Mouse (Mus musculus) myocyte (in vitro differentiated cells): ENCODE measurements around the gene Ttc7.
A peak's percentile ranks its signal among the peaks of the same experiment; 100 is the strongest.

Experiments
- CEBPB ChIP-seq: IDR thresholded peaks from 2 replicates; pipeline ENCODE4 v1.6.1; 2011; ENCODE audit warnings: mild to moderate bottlenecking, moderate library complexity; ENCODE audit not compliant: poor library complexity, insufficient read depth, severe bottlenecking
- MAX ChIP-seq: IDR thresholded peaks from one replicate; pipeline ENCODE4 v1.6.1; 2011; ENCODE audit warnings: low read depth, mild to moderate bottlenecking, control low read depth
- MYOD1 ChIP-seq, 3 experiments: IDR thresholded peaks; one replicate each; pipeline ENCODE4 v1.6.1; 2011; ENCODE audit warnings: control low read depth in 2 of 3, low read depth in 2 of 3, mild to moderate bottlenecking in 2 of 3, moderate library complexity in 1 of 3; ENCODE audit not compliant: insufficient read length in 2 of 3, control insufficient read depth in 1 of 3
- MYOG ChIP-seq, 3 experiments: IDR thresholded peaks; one replicate each; pipeline ENCODE4 v1.6.1; 2011; ENCODE audit warnings: control low read depth in 2 of 3, low read depth in 2 of 3, mild to moderate bottlenecking in 2 of 3; ENCODE audit not compliant: insufficient read length in 2 of 3, control insufficient read depth in 1 of 3, insufficient read depth in 1 of 3
- POLR2A ChIP-seq: IDR thresholded peaks from one replicate; pipeline ENCODE4 v1.6.1; 2011; ENCODE audit warnings: low read depth, mild to moderate bottlenecking, control low read depth, moderate library complexity; ENCODE audit not compliant: insufficient read length
- REST ChIP-seq: IDR thresholded peaks from one replicate; pipeline ENCODE4 v1.6.1; 2011; ENCODE audit warnings: mild to moderate bottlenecking, control low read depth, moderate library complexity; ENCODE audit not compliant: insufficient read depth, insufficient read length
- SRF ChIP-seq: IDR thresholded peaks from one replicate; pipeline ENCODE4 v1.6.1; 2011; ENCODE audit warnings: low read depth; ENCODE audit not compliant: control insufficient read depth, insufficient read length
- TCF12 ChIP-seq: IDR thresholded peaks from one replicate; pipeline ENCODE4 v1.6.1; 2011; ENCODE audit warnings: mild to moderate bottlenecking, control low read depth; ENCODE audit not compliant: poor library complexity, insufficient read depth, severe bottlenecking
- TCF3 ChIP-seq: IDR thresholded peaks from one replicate; pipeline ENCODE4 v1.6.1; 2011; ENCODE audit warnings: low read depth, control low read depth; ENCODE audit not compliant: insufficient read length
- USF1 ChIP-seq: IDR thresholded peaks from one replicate; pipeline ENCODE4 v1.6.1; 2011; ENCODE audit warnings: low read depth, mild to moderate bottlenecking, control low read depth, moderate library complexity

DNA sequence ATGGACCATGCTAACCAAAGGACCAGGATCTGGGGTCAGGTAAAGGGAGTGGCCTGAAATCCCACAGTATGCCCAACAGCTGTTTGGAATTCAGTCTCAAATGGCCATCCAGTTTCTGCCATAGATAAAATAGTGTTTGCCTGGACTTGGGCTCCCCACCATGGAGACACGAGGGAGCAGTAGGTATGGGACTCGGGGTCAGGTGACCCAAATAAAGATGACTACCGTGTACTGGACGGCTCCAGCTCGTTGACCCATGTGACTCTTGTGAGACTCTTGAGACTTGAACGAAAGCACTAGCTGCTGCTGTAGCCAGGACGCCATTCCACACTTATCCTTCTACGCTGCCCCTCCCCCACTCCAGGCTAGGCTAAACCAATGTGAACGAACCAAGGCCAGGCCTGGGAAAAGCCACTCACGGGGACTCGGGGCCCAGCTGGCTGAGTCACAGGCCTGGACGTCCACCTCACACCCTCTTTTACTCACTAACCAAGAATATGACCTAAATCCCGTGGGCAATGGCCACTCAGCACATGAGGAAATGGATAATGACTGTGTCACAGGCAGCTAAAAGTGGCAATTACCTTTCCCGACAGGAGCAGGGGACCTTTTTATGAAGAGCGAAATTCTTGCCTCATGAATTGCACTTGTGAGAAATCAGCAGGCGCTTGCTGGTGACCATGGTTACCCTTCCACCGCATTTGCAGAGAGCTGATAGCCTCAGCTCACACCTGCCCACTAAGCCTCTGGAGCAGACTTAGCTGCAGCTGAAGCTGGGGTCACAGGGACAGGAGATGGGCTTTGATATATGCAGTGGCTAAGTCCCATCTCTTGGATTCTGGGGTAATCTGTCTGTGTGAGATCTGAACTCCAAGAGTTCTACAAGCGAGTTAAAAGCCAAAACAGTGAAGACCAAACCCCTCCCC, 45.7 kb upstream of the Ttc7 start:
- TF ChIP-seq POLR2A (no peak), REST (no peak), TCF12 (no peak), TCF3 (no peak), SRF (no peak), MAX (no peak), USF1 (peak; percentile 29), CEBPB (no peak), MYOG (IDR thresholded peaks at IDR 0.05; ENCODE audit: control insufficient read depth in 1 of 3, insufficient read depth in 1 of 3, insufficient read length in 2 of 3, low read depth in 2 of 3) (no peak), MYOD1 (IDR thresholded peaks at IDR 0.05; ENCODE audit: control insufficient read depth in 1 of 3, insufficient read length in 2 of 3, low read depth in 2 of 3) (peak in 1 of 3 experiments; percentile 21)
